Mouse (Mus musculus): ENCODE data around the gene Rtn4rl1. TPM values are rescaled to one million over a fixed set of nuclear protein-coding genes. Genes with fewer than 3 reads are reported as not detected.

Gene Rtn4rl1
- total RNA-seq, 4 experiments from 2014 or later, result 39.9 to 74.9 (median 58.7) TPM

GRCm38 (mm10) chr11:75297631-75298030, 104.0 kb downstream of the Rtn4rl1 start:
- no peak for DNase-seq

GRCm38 (mm10) chr11:75298491-75298890, 104.9 kb downstream of the Rtn4rl1 start:
- no peak for DNase-seq

DNA sequence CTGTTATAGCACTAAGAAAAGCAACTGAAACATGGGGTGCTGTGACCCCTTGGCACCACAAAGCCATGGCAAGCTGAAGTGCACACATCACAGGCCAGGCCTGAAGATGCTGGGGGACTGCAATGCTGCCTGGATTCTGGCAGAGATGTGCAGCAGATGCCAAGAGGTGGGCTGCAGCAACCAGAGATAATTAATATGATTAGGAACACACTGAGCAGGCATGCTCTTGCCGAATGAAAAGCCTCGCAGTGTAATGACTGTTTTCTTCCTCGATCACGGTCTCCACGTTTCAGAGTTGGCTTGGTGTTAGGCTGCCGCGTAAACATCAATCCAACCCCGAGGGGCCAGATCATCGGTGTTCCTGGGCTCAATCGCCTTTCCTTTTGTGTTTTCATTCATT, 106.2 kb downstream of the Rtn4rl1 start:
- DNase-seq, result no peak

DNA sequence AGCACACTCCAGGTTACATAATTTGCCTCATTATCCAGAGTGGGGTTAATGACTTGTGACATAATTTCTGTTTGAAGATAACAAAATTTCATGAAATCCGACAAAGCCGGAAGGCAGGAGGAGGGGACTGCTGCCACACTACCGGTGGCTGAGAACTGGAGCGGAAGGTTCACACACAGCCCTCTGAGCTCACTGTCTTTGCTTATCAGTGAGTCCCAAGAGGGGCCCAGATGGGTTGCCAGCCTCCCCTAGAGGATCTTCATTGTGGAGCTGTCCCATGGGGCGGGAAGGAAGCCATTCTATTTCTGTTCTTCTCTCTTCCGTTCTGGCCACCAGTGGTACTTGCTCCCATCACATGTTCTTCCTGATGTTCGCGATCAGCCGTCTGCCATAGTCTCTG, 107.4 kb downstream of the Rtn4rl1 start:
- DNase-seq, result no peak

- DNase-seq, result no peak
Measured at GRCm38 (mm10) chr11:75304797-75305196, 111.2 kb downstream of the Rtn4rl1 start.

- no peak for DNase-seq
Measured at GRCm38 (mm10) chr11:75308650-75309049, 115.1 kb downstream of the Rtn4rl1 start.

- DNase-seq, result no peak
Measured at GRCm38 (mm10) chr11:75310813-75311212, 117.2 kb downstream of the Rtn4rl1 start.

DNA sequence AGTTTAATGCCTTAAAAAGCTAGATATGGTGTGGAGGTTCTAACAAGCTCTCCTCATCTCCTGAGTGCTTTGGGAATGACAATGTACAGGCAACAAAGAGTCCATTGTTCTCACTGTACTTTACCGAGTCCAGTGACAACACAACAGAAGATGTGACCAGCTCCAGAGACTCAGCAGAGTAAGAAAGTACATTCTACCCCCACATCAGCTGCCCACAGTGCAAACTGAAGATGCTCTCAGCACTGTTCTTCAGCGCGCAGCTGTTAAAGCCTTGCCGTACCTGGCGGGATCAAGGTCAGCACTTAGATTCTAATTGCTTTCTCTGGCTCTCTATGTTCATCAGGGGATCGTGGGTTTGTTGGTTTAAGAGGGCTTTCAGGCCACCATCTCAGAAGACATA, 118.2 kb downstream of the Rtn4rl1 start:
- no peak for DNase-seq

GRCm38 (mm10) chr11:75313834-75314233, 120.3 kb downstream of the Rtn4rl1 start:
- DNase-seq, result no peak

Small RNA genes lying within 50 kb of the gene (microRNA-seq; reads per million reads assigned to microRNA genes)
- gene Mir132, result 651 to 1,666 reads per million in 2 experiments
- 18.4 to 33.0 reads per million in 2 experiments for gene Mir212

Other genes starting within 250 kb of the Rtn4rl1 start
- gene Hic1, start 24.3 kb upstream of the Rtn4rl1 start, total RNA-seq (2022), result 10 to 100 TPM in 2 of 4 experiments, 1 to 10 TPM in 2; 7.7 to 16.5 (median 11.4) TPM
- 10 to 100 TPM; 22.3 to 28.9 (median 25.9) TPM for gene Ovca2, start 14.9 kb upstream of the Rtn4rl1 start, total RNA-seq (2022)
- gene Dph1, start 2.5 kb upstream of the Rtn4rl1 start, total RNA-seq (2022), result 10 to 100 TPM; 32.3 to 46.1 (median 44.7) TPM
- gene Rpa1, start 154.5 kb downstream of the Rtn4rl1 start, total RNA-seq (2022), result 10 to 100 TPM; 50.9 to 72.8 (median 62.3) TPM
- gene Smyd4, start 154.7 kb downstream of the Rtn4rl1 start, total RNA-seq (2022), result 10 to 100 TPM; 10.2 to 23.6 (median 14.8) TPM
- 10 to 100 TPM in 3 of 4 experiments, 1 to 10 TPM in 1; 9.0 to 31.5 (median 14.5) TPM for gene Serpinf1, start 228.9 kb downstream of the Rtn4rl1 start, total RNA-seq (2022)
- gene Serpinf2, start 245.8 kb downstream of the Rtn4rl1 start, total RNA-seq (2022), result under 1 TPM in 3 of 4 experiments, not detected in 1; 0.31 to 0.41 (median 0.38) TPM

All from adrenal gland, adult 8-10 months (tissue).